Mouse (Mus musculus): ENCODE measurements around the gene Ctdsp1.
"Not testable (repeated sequence)": the region's sequence is repeated elsewhere in the genome, so short reads cannot be mapped to it uniquely, and the experiment has no call there.

The Ctdsp1 gene

GRCm38 (mm10) chr1:74396456-74397222 lies 5.3 kb downstream of the Ctdsp1 start:
- not testable (repeated sequence) for DNase-seq (ENCODE audit: low read depth, low spot score)

- peak; percentile 91 for DNase-seq (ENCODE audit: low read depth, low spot score)
Measured at GRCm38 (mm10) chr1:74397268-74397918, 6.1 kb downstream of the Ctdsp1 start.

- DNase-seq (ENCODE audit: low read depth, low spot score), result peak; percentile 83
Measured at GRCm38 (mm10) chr1:74397919-74398451, 6.7 kb downstream of the Ctdsp1 start.

- DNase-seq (ENCODE audit: low read depth, low spot score), result no peak
Measured at GRCm38 (mm10) chr1:74400531-74400930, 9.2 kb downstream of the Ctdsp1 start.

- no peak for DNase-seq (ENCODE audit: low read depth, low spot score)
Measured at GRCm38 (mm10) chr1:74401015-74401702, 9.8 kb downstream of the Ctdsp1 start.

GRCm38 (mm10) chr1:74404206-74404605 lies 12.9 kb downstream of the Ctdsp1 start:
- no peak for DNase-seq (ENCODE audit: low read depth, low spot score)

- no peak for DNase-seq (ENCODE audit: low read depth, low spot score)
Measured at GRCm38 (mm10) chr1:74408589-74409504, 17.5 kb downstream of the Ctdsp1 start, which contains the start of gene Vil1. Gene Vil1 (plus strand): TSS chr1:74409376.

GRCm38 (mm10) chr1:74411753-74412325 lies 20.5 kb downstream of the Ctdsp1 start:
- no peak for DNase-seq (ENCODE audit: low read depth, low spot score)

GRCm38 (mm10) chr1:74412711-74413110 lies 21.4 kb downstream of the Ctdsp1 start:
- DNase-seq (ENCODE audit: low read depth, low spot score), result no peak

- DNase-seq (ENCODE audit: low read depth, low spot score), result peak; percentile 16
Measured at GRCm38 (mm10) chr1:74415143-74415542, 23.8 kb downstream of the Ctdsp1 start.

GRCm38 (mm10) chr1:74418747-74419439 lies 27.6 kb downstream of the Ctdsp1 start:
- DNase-seq (ENCODE audit: low read depth, low spot score), result no peak

GRCm38 (mm10) chr1:74419440-74419794 lies 28.1 kb downstream of the Ctdsp1 start:
- DNase-seq (ENCODE audit: low read depth, low spot score), result no peak

GRCm38 (mm10) chr1:74423147-74423546 lies 31.8 kb downstream of the Ctdsp1 start:
- no peak for DNase-seq (ENCODE audit: low read depth, low spot score)

- no peak for DNase-seq (ENCODE audit: low read depth, low spot score)
Measured at GRCm38 (mm10) chr1:74425845-74426244, 34.5 kb downstream of the Ctdsp1 start.

- no peak for DNase-seq (ENCODE audit: low read depth, low spot score)
Measured at GRCm38 (mm10) chr1:74433220-74433619, 41.9 kb downstream of the Ctdsp1 start.

- DNase-seq (ENCODE audit: low read depth, low spot score), result no peak
Measured at GRCm38 (mm10) chr1:74434596-74434995, 43.3 kb downstream of the Ctdsp1 start.

- no peak for DNase-seq (ENCODE audit: low read depth, low spot score)
Measured at GRCm38 (mm10) chr1:74435563-74435962, 44.3 kb downstream of the Ctdsp1 start.

GRCm38 (mm10) chr1:74437702-74438427 lies 46.6 kb downstream of the Ctdsp1 start:
- DNase-seq (ENCODE audit: low read depth, low spot score), result peak; percentile 39

- no peak for DNase-seq (ENCODE audit: low read depth, low spot score)
Measured at GRCm38 (mm10) chr1:74439166-74439876, 48.0 kb downstream of the Ctdsp1 start.

Measured in CD4-positive helper T cell, adult 2 months (primary cell).